Mouse (Mus musculus) C2C12 (cell line): ENCODE results near the gene Ppp2r5c.

Experiments used
- CTCF ChIP-seq: IDR thresholded peaks from one replicate; pipeline ENCODE4 v1.5.1; 2011; ENCODE audit not compliant: control insufficient read depth, insufficient read depth, insufficient read length
- MYOD1 ChIP-seq: IDR thresholded peaks from one replicate; pipeline ENCODE4 v1.6.1; 2011; ENCODE audit warnings: low read depth; ENCODE audit not compliant: control insufficient read depth, insufficient read length

- TF ChIP-seq CTCF = no peak
- TF ChIP-seq MYOD1 = no peak
Measured at GRCm38 (mm10) chr12:110483761-110484160, 36.8 kb downstream of the Ppp2r5c start.
